Mouse (Mus musculus) C2C12 (cell line): ENCODE data around the gene Bloc1s3.

Experiments used
- CTCF ChIP-seq: IDR thresholded peaks from one replicate; pipeline ENCODE4 v1.5.1; 2011; ENCODE audit not compliant: control insufficient read depth, insufficient read depth, insufficient read length
- FOSL1 ChIP-seq: IDR thresholded peaks from one replicate; pipeline ENCODE4 v1.8.0; 2011; ENCODE audit warnings: mild to moderate bottlenecking, low read length; ENCODE audit not compliant: poor library complexity, insufficient read depth, severe bottlenecking
- MYOG ChIP-seq: IDR thresholded peaks from one replicate; pipeline ENCODE4 v1.6.1; 2011; ENCODE audit not compliant: control insufficient read depth, insufficient read length; ENCODE audit errors: extremely low read depth
- USF1 ChIP-seq: IDR thresholded peaks from one replicate; pipeline ENCODE4 v1.6.1; 2011; ENCODE audit warnings: low read depth, mild to moderate bottlenecking, control low read depth, moderate library complexity

DNA sequence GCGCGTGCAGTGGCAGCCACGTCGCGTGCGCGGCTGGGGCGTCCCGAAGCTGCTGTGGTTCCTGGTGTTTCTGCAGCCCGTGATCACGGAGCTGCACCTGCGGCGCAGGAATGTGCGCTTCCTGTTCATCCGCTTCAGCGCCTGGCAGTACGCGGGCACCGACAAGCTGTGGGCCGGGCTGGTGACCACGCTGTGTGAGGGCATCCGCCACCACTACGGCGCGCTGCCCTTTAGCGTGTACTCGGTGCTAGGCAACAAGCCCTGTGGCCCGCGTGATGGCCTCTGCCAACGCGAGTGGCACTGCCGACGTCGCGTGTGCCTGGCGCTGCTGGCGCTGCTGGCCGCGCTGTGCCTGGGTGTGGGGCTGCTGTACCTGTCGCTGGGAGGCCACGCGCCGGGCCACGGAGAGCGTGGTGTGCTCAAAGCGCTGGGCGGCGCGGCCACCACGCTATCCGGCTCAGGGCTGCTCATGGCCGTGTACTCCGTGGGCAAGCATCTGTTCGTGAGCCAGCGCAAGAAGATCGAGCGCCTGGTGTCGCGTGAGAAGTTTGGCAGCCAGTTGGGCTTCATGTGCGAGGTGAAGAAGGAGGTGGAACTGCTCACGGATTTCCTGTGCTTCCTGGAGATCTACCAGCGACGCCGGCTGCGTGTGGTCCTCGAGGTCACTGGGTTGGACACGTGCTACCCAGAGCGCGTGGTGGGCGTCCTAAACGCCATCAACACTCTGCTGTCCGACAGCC lies 15.0 kb upstream of the Bloc1s3 start:
- TF ChIP-seq MYOG (no peak), CTCF (no peak), FOSL1 (no peak), USF1 (no peak)
